Mouse (Mus musculus) ES-Bruce4 (cell line): ENCODE data around the gene Lrrc3c.

ENCODE experiments used
- EP300 ChIP-seq: IDR thresholded peaks from 2 replicates; pipeline ENCODE4 v1.6.1; 2011; ENCODE audit warnings: low read depth, low read length; ENCODE audit not compliant: insufficient read depth
- POLR2A ChIP-seq: IDR thresholded peaks from one replicate; pipeline ENCODE4 v1.8.1; 2011; ENCODE audit warnings: low read length; ENCODE audit not compliant: insufficient read depth

DNA sequence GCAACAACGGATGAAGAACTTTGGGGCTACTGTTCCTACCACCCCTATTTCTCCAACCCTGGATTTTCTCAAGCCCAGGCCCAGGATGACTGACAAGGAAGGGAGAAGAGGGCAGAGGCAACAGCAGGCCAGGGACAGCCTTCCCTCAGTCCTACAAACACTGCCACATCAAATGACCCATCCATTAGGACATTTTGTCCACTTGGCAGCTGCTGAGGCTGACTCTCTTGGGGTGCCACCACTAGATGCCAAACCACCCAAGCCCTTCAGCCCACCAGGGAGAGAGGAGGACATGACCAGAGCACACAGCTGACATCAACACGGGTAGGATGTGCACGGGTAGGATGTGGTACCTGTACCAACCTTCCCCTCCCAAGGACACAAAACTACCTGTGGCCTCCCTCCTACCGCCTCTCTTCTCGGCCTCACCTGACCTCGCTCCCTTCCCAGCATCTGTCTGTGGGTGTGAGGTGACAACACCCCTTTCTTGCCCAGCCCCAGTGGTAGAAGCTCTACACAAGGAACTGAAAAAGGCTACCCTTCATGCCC is 13.4 kb upstream of the Lrrc3c start:
- no peak for TF ChIP-seq POLR2A
- no peak for TF ChIP-seq EP300
